Mouse (Mus musculus) CH12.LX (cell line): Measurements from ENCODE around the gene Ferd3l. TPM values are rescaled to one million over a fixed set of nuclear protein-coding genes. Genes with fewer than 3 reads are reported as not detected.

Experiments
- DNase-seq: peaks from one replicate; pipeline ENCODE4 v3.0.0-alpha.2; 2013; ENCODE audit errors: extremely low read depth
- H3K27ac ChIP-seq: 2 replicates; pipeline ENCODE4 v1.5.1; 2012; ENCODE audit warnings: low read depth, mild to moderate bottlenecking, control low read depth, moderate library complexity; ENCODE audit not compliant: insufficient read depth
- H3K27me3 ChIP-seq: replicated peaks from 2 replicates; pipeline ENCODE3; 2012; ENCODE audit warnings: inconsistent platforms
- H3K36me3 ChIP-seq, 2 experiments: replicated peaks in 1 of 2; 2 replicates each; pipeline versions ENCODE3 to v1.6.1; 2012; ENCODE audit warnings: inconsistent platforms in 1 of 2, low read length in 1 of 2, mild to moderate bottlenecking in 1 of 2, mixed read lengths in 1 of 2, moderate library complexity in 1 of 2; ENCODE audit not compliant: control insufficient read depth in 1 of 2, insufficient read depth in 1 of 2
- H3K4me1 ChIP-seq, 2 experiments: 2 replicates each; pipeline ENCODE4 v1.6.1; 2012; ENCODE audit warnings: inconsistent platforms in 1 of 2, moderate library complexity in 1 of 2; ENCODE audit not compliant: insufficient read depth in 2 of 2, control insufficient read depth in 1 of 2
- H3K4me2 ChIP-seq: 2 replicates; pipeline ENCODE4 v1.6.1; 2012; ENCODE audit warnings: low read depth, mild to moderate bottlenecking, control low read depth; ENCODE audit not compliant: poor library complexity, insufficient read depth, severe bottlenecking
- H3K4me3 ChIP-seq, 3 experiments: fragments of 150-350 bp in 1 of 3; sonication (generic) in 1 of 3; replicated peaks in 1 of 3; 2 replicates each; pipeline versions ENCODE3 to v1.5.1; 2011 to 2012; ENCODE audit warnings: low read depth in 2 of 3, low read length in 2 of 3, mild to moderate bottlenecking in 2 of 3, moderate library complexity in 2 of 3, control low read depth in 1 of 3, improper control_type of control experiment in 1 of 3, inconsistent platforms in 1 of 3, mixed read lengths in 1 of 3; ENCODE audit not compliant: poor library complexity in 1 of 3
- H3K79me2 ChIP-seq: replicated peaks from 2 replicates; pipeline ENCODE4 v1.6.1; 2012; ENCODE audit warnings: mild to moderate bottlenecking, moderate library complexity; ENCODE audit not compliant: control insufficient read depth, poor library complexity, insufficient read depth, severe bottlenecking; ENCODE audit errors: extremely low read depth
- H3K9ac ChIP-seq: 2 replicates; pipeline ENCODE4 v1.6.1; 2012; ENCODE audit warnings: low read depth, mild to moderate bottlenecking, control low read depth, moderate library complexity; ENCODE audit not compliant: insufficient read depth
- H3K9me3 ChIP-seq: replicated peaks from 2 replicates; pipeline ENCODE3; 2012; ENCODE audit warnings: low read length, inconsistent platforms, mixed read lengths
- MEF2A ChIP-seq: IDR thresholded peaks from 2 replicates; pipeline ENCODE4 v1.6.1; 2014; ENCODE audit warnings: low read depth, mild to moderate bottlenecking, inconsistent platforms, low read length, improper control_type of control experiment, borderline replicate concordance
- dilution Hi-C: fragments of 300-500 bp; cut with MboI; formaldehyde crosslinking; loops from 2 replicates; pipeline ENCODE4 v1.14.3; 2020; ENCODE audit warnings: low sequenced_read_pairs; ENCODE audit not compliant: extremely low pct_unique_long_range_greater_than_20kb, extremely low pct_ligation_motif_present
- in situ Hi-C: fragments of 300-500 bp; cut with MboI; formaldehyde crosslinking; loops from 3 replicates; pipeline ENCODE4 v1.14.3; 2019; ENCODE audit warnings: low sequenced_read_pairs, low pct_ligation_motif_present, low pct_unique_long_range_greater_than_20kb, mixed read lengths
- polyA plus RNA-seq: library from polyadenylated mRNA; unstranded; fragments of >175 nt; gene quantifications from 2 replicates; pipeline ENCODE4 v1.2.1, GENCODE M21; 2012; ENCODE audit warnings: low read depth; ENCODE audit not compliant: insufficient read length
- total RNA-seq, 2 experiments: library from RNA; depleted of rRNA; stranded (reverse); fragments of 300-350 nt in 1 of 2; fragments of >200 nt in 1 of 2; gene quantifications; 2 replicates each; pipeline ENCODE4 v1.2.3; 2012 to 2014

The Ferd3l gene
- total and polyA plus RNA-seq, 3 experiments: not detected

DNA sequence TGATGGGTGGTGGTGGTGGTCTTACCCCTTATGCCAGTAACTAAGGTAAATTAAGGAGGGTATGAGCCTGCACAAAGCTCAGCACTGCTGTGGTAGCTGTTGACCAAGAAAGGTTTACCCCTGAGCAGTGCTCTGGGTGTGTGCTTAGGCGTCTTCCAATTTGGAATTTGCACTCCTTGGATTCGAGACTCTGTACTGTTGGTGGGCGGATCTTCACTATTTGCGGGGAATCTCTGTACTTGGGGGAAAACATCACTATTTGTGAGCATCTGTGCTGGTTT lies 40.6 kb downstream of the Ferd3l start:
- Histone ChIP-seq H3K4me2 (no peak overlapping the region), H3K4me1 (no peaks in the 10 kb centered on the region), H3K4me3 (no peak overlapping the region), H3K27ac (no peak overlapping the region), H3K36me3 (no peaks in the 10 kb centered on the region), H3K9ac (no peak overlapping the region), H3K27me3 (no peaks in the 10 kb centered on the region), H3K9me3 (no peaks in the 10 kb centered on the region), H3K79me2 (no peaks in the 10 kb centered on the region)
- DNase-seq: no peak
- no peak for TF ChIP-seq MEF2A
- dilution Hi-C loops (no loop called here), in situ Hi-C loops (no loop called here)

Other genes starting within 250 kb of the Ferd3l start
- not detected in 2 replicates for gene Twist1, start 29.2 kb downstream of the Ferd3l start, total RNA-seq (2012; rRNA removed)
- not detected in 2 replicates for gene Twist1, start 29.2 kb downstream of the Ferd3l start, total RNA-seq (2014; rRNA removed)
- not detected in 2 replicates for gene Twist1, start 29.2 kb downstream of the Ferd3l start, polyA plus RNA-seq